Mouse (Mus musculus) mesoderm, embryonic 11.5 days (tissue): ENCODE measurements at regions not wholly inside any gene's neighbourhood (a gene's known extent, or its start where the extent isn't known, plus 50 kb on each side); places are given as distances from the start of the nearest gene placed in this dataset.

Source experiments
- DNase-seq: peaks from one replicate; pipeline ENCODE4 v3.0.0-alpha.2; 2012; ENCODE audit warnings: low read depth, low spot score

- no peak for DNase-seq
Observed at GRCm38 (mm10) chr17:45966736-45967135, 65.4 kb downstream of the Vegfa start.

GRCm38 (mm10) chr17:45964031-45964430, 68.1 kb downstream of the Vegfa start:
- no peak for DNase-seq

GRCm38 (mm10) chr17:45963332-45963731, 68.8 kb downstream of the Vegfa start:
- no peak for DNase-seq

- no peak for DNase-seq
Observed at GRCm38 (mm10) chr17:45961626-45962319, 70.4 kb downstream of the Vegfa start.

- no peak for DNase-seq
Observed at GRCm38 (mm10) chr17:45958094-45958881, 73.9 kb downstream of the Vegfa start.

- DNase-seq, result no peak
Observed at GRCm38 (mm10) chr17:45955481-45955880, 76.7 kb downstream of the Vegfa start.

DNA sequence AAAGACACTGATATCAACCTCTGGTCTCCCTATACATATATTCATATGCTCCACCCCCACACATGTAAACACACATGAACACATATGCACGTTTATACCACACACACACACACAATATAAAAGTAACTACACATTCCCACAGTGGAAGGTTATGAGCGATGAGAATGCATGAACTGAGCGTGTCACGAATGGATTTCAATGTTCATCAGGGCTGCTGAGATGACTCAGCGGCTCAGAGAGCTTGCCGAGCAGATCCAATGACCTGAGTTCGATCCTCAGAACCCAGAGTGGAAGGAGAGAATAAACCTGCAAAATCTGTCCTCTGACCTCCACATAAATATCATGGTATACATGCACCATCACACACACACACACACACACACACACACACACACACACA, 77.3 kb downstream of the Vegfa start:
- DNase-seq, result no peak

- DNase-seq, result no peak
Observed at GRCm38 (mm10) chr17:45953523-45953922, 78.6 kb downstream of the Vegfa start.

GRCm38 (mm10) chr17:45950533-45951164, 81.5 kb downstream of the Vegfa start:
- no peak for DNase-seq

DNA sequence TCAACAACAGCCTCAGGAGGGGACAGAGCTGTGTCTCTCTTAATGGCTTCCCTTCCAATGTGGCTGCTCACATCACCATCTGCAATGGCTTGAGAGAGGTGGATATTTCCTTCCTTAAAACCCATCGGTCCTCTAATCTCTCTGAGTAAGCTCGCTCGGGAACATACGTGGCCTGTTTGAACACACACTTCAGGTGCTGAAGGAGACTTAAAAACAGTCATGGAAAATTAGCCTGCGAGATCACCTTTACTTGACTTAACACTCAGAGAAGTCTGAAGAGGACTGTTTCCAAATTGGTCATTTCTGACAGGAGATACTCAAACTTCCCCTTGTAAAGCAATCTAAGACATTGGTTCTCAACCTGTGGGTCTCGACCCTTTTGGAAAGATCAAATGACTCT, 83.0 kb downstream of the Vegfa start:
- no peak for DNase-seq

DNA sequence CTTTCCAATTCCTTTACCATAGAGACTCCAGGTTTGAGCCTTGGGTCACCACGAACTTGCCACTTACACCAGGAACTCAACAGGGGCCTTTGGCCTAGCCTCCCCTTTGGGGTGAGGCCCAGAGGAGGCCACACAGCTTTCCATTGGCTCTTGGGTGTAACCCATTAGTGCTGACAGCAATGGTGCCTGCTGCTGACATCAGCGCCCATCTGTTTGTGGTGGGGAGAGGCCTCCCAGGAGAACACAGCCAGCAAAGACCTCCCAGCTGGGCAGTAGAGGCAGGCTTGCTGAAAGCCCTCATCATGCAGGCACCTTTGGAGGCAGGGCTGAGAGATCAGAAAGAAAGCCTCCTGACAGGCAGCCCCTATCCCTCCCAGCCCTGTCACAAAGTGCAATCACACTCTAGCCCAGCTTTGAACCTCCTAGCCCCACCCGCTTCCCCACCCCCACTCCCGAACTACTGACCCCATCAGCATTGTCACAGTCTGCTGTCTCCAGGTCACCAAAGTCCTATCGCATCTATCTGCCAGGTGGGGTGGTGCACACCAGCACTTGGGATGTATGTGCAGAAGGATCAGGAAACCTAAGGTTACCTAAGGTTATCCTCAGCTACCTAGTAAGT, 83.7 kb downstream of the Vegfa start:
- DNase-seq, result no peak

DNA sequence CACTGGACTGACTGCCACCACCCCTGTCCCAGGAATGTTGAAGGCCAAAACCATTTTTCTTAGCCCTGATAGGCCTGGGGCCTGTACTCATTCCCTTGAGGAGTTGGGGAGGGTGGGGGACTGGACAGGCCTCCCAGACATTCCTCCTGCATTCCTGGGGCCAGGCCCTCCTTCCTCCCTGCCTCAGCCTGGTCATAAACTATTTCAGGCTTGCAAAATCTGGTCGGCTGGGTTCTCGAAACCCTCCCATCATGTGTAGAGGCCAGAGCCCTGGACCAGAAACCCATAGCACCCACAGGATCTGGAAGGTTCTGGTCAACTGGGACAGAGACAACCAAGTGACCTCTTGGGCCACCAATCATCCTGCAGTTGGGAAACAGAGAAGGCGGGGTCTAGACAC, 87.2 kb downstream of the Vegfa start:
- DNase-seq, result no peak

DNA sequence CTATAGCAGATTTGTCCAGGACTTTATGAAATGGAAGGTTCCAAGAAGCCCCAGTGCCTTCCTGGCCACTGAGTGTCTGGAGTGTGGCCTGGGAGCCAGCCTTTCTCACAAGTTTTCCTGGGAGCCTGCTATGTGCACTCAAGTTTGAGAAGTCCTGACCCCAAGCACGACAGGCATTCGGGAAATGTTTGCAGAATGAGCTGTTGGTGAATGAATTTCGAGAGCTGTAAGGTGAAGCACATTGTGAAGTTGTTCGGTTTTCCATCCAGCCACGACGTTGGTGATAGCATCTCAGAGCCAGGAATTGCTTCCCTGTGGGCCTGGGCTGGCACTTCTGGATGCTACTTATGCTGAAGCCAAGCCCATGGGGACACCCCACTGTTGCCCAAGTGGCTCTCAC, 88.9 kb downstream of the Vegfa start:
- DNase-seq, result no peak

- no peak for DNase-seq
Observed at GRCm38 (mm10) chr17:45941890-45942375, 90.2 kb downstream of the Vegfa start.

DNA sequence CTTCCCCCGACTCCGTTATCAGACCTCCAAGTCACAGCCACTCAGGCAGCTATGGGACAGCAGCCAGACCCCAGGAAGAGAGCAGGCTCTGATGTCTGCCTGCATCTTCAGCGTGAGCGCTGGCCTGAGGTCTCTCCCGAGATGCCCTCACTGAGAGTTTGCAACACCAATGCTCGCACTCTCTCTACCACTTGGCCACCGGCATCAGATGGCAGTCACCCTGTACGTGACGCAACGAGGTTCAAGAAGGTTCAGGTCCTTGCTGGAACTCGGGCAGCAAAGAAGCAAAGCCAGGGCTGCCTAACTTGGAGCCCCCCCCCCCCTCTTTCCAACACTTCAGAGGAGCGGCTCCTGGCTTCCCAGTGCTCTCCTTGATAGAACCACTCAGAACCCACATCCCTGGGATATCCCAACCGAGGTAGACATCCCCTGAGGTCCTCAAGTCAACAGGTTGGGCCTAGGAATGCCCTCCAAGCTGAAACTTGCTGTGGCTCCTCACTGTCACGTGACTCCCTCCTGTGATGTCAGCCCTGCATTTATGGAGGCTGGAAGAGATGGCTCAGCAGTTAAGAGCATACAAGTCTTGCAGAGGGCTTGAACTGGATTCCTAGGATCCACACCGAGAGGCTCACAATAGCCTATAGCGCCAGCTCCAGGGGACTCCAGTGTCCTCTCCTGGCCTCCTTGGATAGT, 91.9 kb downstream of the Vegfa start:
- DNase-seq, result no peak

DNA sequence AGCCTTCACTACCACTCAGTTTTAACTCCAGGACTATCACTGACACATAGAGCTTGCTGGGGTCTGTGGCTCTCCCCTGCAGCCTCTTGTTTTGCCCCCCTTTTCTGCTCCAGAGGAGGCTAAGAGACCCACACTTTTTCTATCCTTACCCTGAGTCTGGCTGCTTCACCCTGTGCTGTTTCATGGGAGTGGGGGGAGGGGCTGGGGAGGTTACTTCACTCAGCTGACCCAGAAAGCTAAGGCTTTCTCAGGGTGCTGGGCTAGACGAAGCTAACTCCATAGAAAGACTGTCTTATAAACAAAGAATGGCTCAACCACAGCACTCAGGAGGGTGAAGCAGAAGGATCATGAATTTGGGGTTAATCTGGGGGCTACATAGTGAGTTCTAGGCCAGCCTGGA, 93.9 kb downstream of the Vegfa start:
- no peak for DNase-seq

DNA sequence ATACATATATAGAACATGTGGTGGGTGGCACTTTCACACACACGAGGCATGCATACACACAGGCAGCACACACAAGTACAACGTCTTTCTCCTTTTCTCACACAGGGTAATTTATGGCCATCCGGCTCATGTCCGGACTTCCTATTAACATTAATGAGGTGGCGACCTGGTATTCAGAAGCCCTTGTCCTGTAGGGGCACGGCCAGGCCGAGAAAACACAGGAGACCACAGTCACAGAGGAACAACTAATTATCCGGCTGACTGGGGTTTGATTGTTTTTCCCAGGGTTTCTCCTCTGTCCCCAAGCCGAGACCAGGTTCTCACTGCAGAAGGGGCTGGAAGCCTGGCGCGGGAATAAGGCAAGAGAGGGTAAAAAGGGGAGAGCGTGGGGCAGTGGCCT, 95.6 kb downstream of the Vegfa start:
- DNase-seq, result peak; percentile 41

DNA sequence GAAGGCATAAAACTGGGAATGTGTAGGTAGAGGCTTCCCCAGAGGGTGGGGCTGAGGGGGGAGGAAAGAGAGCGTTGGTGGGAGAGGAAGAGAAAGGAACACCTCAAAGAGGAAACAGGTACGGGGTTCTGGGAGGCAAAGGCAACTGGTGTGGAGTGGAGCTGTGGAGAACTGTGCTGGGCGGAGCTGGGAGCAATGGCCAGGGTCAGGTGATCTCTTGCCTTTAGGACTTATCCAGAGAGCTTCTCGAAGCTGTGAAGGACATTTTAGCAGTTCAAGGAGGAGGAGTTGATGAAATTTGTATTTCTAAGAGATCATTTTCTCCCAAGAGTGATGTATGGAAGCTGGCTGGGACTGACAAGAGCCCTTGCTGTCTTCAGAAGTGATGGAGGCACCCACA, 96.9 kb downstream of the Vegfa start:
- no peak for DNase-seq

GRCm38 (mm10) chr17:45934002-45934401, 98.2 kb downstream of the Vegfa start:
- no peak for DNase-seq

DNA sequence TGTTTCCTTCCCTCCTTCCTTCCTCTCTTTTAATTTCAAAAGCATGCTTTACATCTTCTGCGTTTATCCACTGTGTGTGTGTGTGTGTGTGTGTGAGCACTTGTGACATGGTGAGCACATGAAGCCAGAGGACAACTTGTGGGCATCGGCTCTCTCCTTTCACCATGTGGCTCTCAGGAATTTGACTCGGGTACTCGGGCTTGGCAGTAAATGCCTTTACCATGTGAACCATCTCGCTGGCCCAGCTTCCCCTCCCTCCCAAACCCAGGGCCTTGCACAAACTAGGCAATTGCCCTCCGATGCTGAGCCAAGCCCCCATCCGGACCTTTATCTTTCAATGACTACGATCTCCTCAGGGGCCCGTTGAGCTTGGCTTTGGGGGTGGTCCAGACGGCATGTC, 99.1 kb downstream of the Vegfa start:
- no peak for DNase-seq

GRCm38 (mm10) chr17:45932611-45933010, 99.6 kb downstream of the Vegfa start:
- DNase-seq, result no peak

GRCm38 (mm10) chr17:45929591-45929990, 102.6 kb downstream of the Vegfa start:
- DNase-seq, result no peak
